Mouse (Mus musculus) heart, embryonic 16.5 days (tissue): ENCODE measurements around the gene Crhbp. TPM values are rescaled to one million over a fixed set of nuclear protein-coding genes. Genes with fewer than 3 reads are reported as not detected.

ENCODE experiments used
- ATAC-seq: fragments of 200-750 bp; cut with Nextera tagmentation; replicated peaks from 2 replicates; pipeline ENCODE4 v1.8.0; 2017; ENCODE audit warnings: moderate number of reproducible peaks; ENCODE audit not compliant: insufficient read depth, low FRiP score; ENCODE audit errors: extremely low read depth
- H3K27ac ChIP-seq: fragments of 300-500 bp; sonication (generic); 2 replicates; pipeline ENCODE4 v1.5.1; 2014; ENCODE audit warnings: mild to moderate bottlenecking, low read length, control low read depth, moderate library complexity
- H3K27me3 ChIP-seq: fragments of 300-500 bp; sonication (generic); 2 replicates; pipeline ENCODE4 v1.6.1; 2014; ENCODE audit warnings: low read length, mixed read lengths; ENCODE audit not compliant: control insufficient read depth, insufficient read depth
- H3K36me3 ChIP-seq: fragments of 300-500 bp; sonication (generic); 2 replicates; pipeline ENCODE4 v1.6.1; 2014; ENCODE audit not compliant: control insufficient read depth, insufficient read depth
- H3K4me1 ChIP-seq: fragments of 300-500 bp; sonication (generic); 2 replicates; pipeline ENCODE4 v1.6.1; 2014; ENCODE audit warnings: low read length, mixed read lengths; ENCODE audit not compliant: control insufficient read depth, insufficient read depth
- H3K4me2 ChIP-seq: fragments of 300-500 bp; sonication (generic); 2 replicates; pipeline ENCODE4 v1.6.1; 2014; ENCODE audit warnings: low read depth, mild to moderate bottlenecking, control low read depth, low read length
- H3K4me3 ChIP-seq: fragments of 300-500 bp; sonication (generic); 2 replicates; pipeline ENCODE4 v1.5.1; 2014; ENCODE audit warnings: mild to moderate bottlenecking, control low read depth, low read length
- H3K9ac ChIP-seq: fragments of 300-500 bp; sonication (generic); 2 replicates; pipeline ENCODE4 v1.6.1; 2014; ENCODE audit warnings: low read length, control low read depth
- H3K9me3 ChIP-seq: fragments of 300-500 bp; sonication (generic); replicated peaks from 2 replicates; pipeline ENCODE4 v1.6.1; 2016; ENCODE audit warnings: low read length; ENCODE audit not compliant: control insufficient read depth
- WGBS: fragments of 180-500 bp; shearing (Covaris S2); extraction: QIAGEN DNeasy Blood & Tissue Kit; methylation state at CpG from one replicate; pipeline ENCODE4 v1.1.7; 2014; 5-methylcytosine and 5-hydroxymethylcytosine counted together
- polyA plus RNA-seq: library from polyadenylated mRNA; unstranded; fragments of >200 nt; fragmentation: Nextera tagmentation; extraction: Ambion mirVana; gene quantifications from 2 replicates; pipeline ENCODE4 v1.2.1, GENCODE M21; 2015

The Crhbp gene
- polyA plus RNA-seq, 1 experiment from 2014 or later: 0.66 TPM

DNA sequence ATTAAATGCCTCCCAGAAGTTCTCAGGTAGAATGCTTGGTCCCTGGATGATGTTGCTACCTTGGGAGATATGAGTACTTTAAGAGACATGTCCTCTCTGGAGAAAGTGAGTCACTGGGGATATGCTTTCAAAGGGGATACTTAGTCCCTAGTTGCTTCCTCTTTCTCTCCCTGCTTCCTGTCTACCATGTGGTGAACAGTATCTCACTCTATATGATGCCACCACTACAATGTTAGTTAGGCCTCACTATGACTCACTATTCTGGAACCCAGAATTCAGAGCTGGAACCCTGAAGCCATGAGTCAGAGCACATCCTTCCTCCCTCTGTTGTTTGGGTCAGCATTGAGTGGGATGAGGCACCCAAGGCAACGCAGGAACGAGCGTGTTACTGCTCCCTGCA, 17.2 kb downstream of the Crhbp start:
- no peak overlapping the region for H3K4me2 ChIP-seq
- no peaks in the 10 kb centered on the region for H3K9me3 ChIP-seq
- no peak overlapping the region for H3K27ac ChIP-seq
- no peaks in the 10 kb centered on the region for H3K36me3 ChIP-seq
- no peak overlapping the region for H3K4me3 ChIP-seq
- no peaks in the 10 kb centered on the region for H3K27me3 ChIP-seq
- H3K9ac ChIP-seq: no peak overlapping the region
- 72% methylated on average over 3 of the region's 3 CpGs for WGBS
- ATAC-seq: no peak
- no peaks in the 10 kb centered on the region for H3K4me1 ChIP-seq

DNA sequence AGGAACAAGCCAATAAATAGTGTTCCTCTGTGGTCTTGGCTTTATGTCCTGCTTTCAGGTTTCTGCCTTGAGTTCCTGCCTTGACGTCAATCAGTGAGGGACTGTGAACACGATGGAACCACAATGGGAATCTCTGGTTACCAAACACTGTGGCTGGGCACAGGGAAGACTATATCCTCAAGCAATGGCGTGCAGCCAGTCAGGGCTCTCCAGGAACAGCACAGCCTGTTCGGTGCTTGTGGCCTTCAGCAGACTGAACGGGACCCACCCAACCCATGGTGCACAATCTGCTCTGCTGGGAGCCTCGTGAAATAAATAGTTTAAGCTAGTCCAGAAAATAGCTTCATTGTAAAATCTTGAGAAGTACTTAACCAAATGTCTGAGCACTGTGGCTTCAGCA, 18.3 kb downstream of the Crhbp start:
- H3K9ac ChIP-seq: no peak overlapping the region
- WGBS: 83% methylated on average over 6 of the region's 6 CpGs
- no peak for ATAC-seq
- no peaks in the 10 kb centered on the region for H3K36me3 ChIP-seq
- H3K4me2 ChIP-seq: no peak overlapping the region
- no peak overlapping the region for H3K27ac ChIP-seq
- H3K9me3 ChIP-seq: no peaks in the 10 kb centered on the region
- no peak overlapping the region for H3K4me3 ChIP-seq
- H3K27me3 ChIP-seq: no peaks in the 10 kb centered on the region
- no peaks in the 10 kb centered on the region for H3K4me1 ChIP-seq

DNA sequence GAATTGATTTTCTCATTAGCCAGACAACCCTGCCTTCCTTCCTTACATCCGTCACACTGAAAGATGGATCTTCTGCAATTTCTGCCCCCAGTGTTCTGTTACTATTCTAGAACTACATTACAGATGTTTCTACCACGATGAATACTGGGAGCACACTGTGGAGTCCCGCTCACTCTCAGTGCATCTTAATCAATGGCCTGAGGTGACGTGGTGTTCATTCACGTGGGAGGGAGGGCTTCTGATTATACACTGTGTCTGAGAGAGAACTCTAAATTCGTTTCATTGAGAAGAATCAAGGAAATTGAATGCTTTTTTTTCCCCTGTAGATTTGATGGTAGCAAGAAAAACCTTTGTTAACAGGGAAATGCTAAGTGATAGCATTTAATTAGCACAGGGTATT, 19.2 kb downstream of the Crhbp start:
- peak overlapping the region; percentile 39 for H3K4me2 ChIP-seq
- 46% methylated on average over 6 of the region's 6 CpGs for WGBS
- H3K27ac ChIP-seq: no peak overlapping the region
- ATAC-seq: no peak
- H3K27me3 ChIP-seq: no peaks in the 10 kb centered on the region
- H3K9me3 ChIP-seq: no peaks in the 10 kb centered on the region
- H3K4me1 ChIP-seq: no peaks in the 10 kb centered on the region
- H3K4me3 ChIP-seq: 0 out of 2 replicates have a peak overlapping the region, but pooled peaks have one; percentile 17
- no peak overlapping the region for H3K9ac ChIP-seq
- no peaks in the 10 kb centered on the region for H3K36me3 ChIP-seq

DNA sequence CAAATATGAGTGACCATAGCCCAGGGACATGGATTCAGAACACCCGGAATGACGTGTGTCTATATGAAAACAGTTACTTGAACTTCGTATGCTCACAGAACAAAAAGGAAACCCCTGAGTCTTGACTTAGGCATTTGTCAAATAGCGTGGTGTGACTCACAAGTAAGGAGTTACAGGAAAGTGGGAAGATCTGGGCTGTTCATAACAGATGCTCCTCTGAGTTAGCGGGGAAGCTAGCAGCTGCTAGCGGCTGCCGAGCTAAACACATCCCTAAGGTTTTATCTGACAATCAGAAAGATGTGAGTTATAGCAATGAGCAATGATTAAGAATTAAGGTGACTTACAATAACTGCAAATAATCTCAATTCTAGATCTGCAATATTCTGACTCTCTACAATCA, 19.8 kb downstream of the Crhbp start:
- H3K9me3 ChIP-seq: no peaks in the 10 kb centered on the region
- H3K27me3 ChIP-seq: no peaks in the 10 kb centered on the region
- H3K9ac ChIP-seq: no peak overlapping the region
- ATAC-seq: no peak
- no peaks in the 10 kb centered on the region for H3K4me1 ChIP-seq
- H3K36me3 ChIP-seq: no peaks in the 10 kb centered on the region
- no peak overlapping the region for H3K4me3 ChIP-seq
- no peak overlapping the region for H3K27ac ChIP-seq
- WGBS: 67% methylated on average over 7 of the region's 7 CpGs
- no peak overlapping the region for H3K4me2 ChIP-seq

- no peak overlapping the region for H3K27ac ChIP-seq
- no peak for ATAC-seq
- H3K4me3 ChIP-seq: no peak overlapping the region
- 30% methylated on average over 8 of the region's 8 CpGs for WGBS
- H3K4me2 ChIP-seq: no peak overlapping the region
- H3K9ac ChIP-seq: no peak overlapping the region
- H3K36me3 ChIP-seq: no peaks in the 10 kb centered on the region
- H3K9me3 ChIP-seq: no peaks in the 10 kb centered on the region
- H3K27me3 ChIP-seq: no peaks in the 10 kb centered on the region
- H3K4me1 ChIP-seq: no peaks in the 10 kb centered on the region
These were observed 25.4 kb downstream of the Crhbp start for GRCm38 (mm10) chr13:95419204-95419749.

- WGBS: 50% methylated on average over 6 of the region's 6 CpGs
- Histone ChIP-seq H3K4me1 (no peaks in the 10 kb centered on the region), H3K27ac (no peak overlapping the region), H3K27me3 (no peaks in the 10 kb centered on the region), H3K9ac (no peak overlapping the region), H3K9me3 (no peaks in the 10 kb centered on the region), H3K4me2 (no peak overlapping the region), H3K4me3 (no peak overlapping the region), H3K36me3 (no peaks in the 10 kb centered on the region)
- ATAC-seq: no peak
These were observed 26.0 kb downstream of the Crhbp start for GRCm38 (mm10) chr13:95418575-95419203.

GRCm38 (mm10) chr13:95412257-95412656, 32.5 kb downstream of the Crhbp start:
- H3K27me3 ChIP-seq: no peaks in the 10 kb centered on the region; the same call in 1 of the 2 replicates
- H3K9me3 ChIP-seq: no peaks in the 10 kb centered on the region
- ATAC-seq: no peak
- no peaks in the 10 kb centered on the region for H3K4me1 ChIP-seq
- H3K4me3 ChIP-seq: no peak overlapping the region
- no peak overlapping the region for H3K4me2 ChIP-seq
- H3K9ac ChIP-seq: no peak overlapping the region
- no peaks in the 10 kb centered on the region for H3K36me3 ChIP-seq
- WGBS: 5% methylated on average over 2 of the region's 2 CpGs
- no peak overlapping the region for H3K27ac ChIP-seq

GRCm38 (mm10) chr13:95393242-95393641, 51.5 kb downstream of the Crhbp start:
- Histone ChIP-seq H3K9me3 (peaks cover 12% of the 10 kb centered on the region), H3K27ac (no peak overlapping the region), H3K4me3 (no peak overlapping the region), H3K4me2 (no peak overlapping the region), H3K9ac (no peak overlapping the region), H3K36me3 (no peaks in the 10 kb centered on the region), H3K27me3 (no peaks in the 10 kb centered on the region), H3K4me1 (no peaks in the 10 kb centered on the region)
- 76% methylated on average over 7 of the region's 7 CpGs for WGBS
- ATAC-seq: no peak

- 0 out of 2 replicates have a peak, but pooled peaks have one; percentile 10 for ATAC-seq
- H3K4me1 ChIP-seq: no peaks in the 10 kb centered on the region
- H3K4me2 ChIP-seq: peak overlapping the region; percentile 47; the same call in 1 of the 2 replicates
- H3K4me3 ChIP-seq: no peak overlapping the region
- H3K27me3 ChIP-seq: no peaks in the 10 kb centered on the region
- no peaks in the 10 kb centered on the region for H3K36me3 ChIP-seq
- no peak overlapping the region for H3K27ac ChIP-seq
- H3K9me3 ChIP-seq: peaks cover 2% of the 10 kb centered on the region
- 30% methylated on average over 24 of the region's 24 CpGs for WGBS
- H3K9ac ChIP-seq: peak overlapping the region; percentile 28; the same call in 1 of the 2 replicates
These were observed 54.6 kb downstream of the Crhbp start for GRCm38 (mm10) chr13:95389866-95390865.
